Mouse (Mus musculus) embryonic facial prominence, embryonic 15.5 days (tissue): ENCODE data around the gene Ces1b. TPM values are rescaled to one million over a fixed set of nuclear protein-coding genes. Genes with fewer than 3 reads are reported as not detected.

Experiments used
- ATAC-seq: fragments of 200-750 bp; cut with Nextera tagmentation; 2 replicates; pipeline ENCODE4 v1.8.0; 2017; ENCODE audit warnings: low read depth, moderate TSS enrichment; ENCODE audit not compliant: insufficient number of reproducible peaks, low FRiP score, low TSS enrichment
- H3K27ac ChIP-seq: fragments of 300-500 bp; sonication (generic); replicated peaks from 2 replicates; pipeline ENCODE4 v1.5.1; 2015; ENCODE audit warnings: mild to moderate bottlenecking, inconsistent platforms
- H3K27me3 ChIP-seq: fragments of 300-500 bp; sonication (generic); 2 replicates; pipeline ENCODE4 v1.6.1; 2015; ENCODE audit warnings: inconsistent platforms
- H3K36me3 ChIP-seq: fragments of 300-500 bp; sonication (generic); 2 replicates; pipeline ENCODE4 v1.6.1; 2015; ENCODE audit warnings: mild to moderate bottlenecking, inconsistent platforms
- H3K4me1 ChIP-seq: fragments of 300-500 bp; sonication (generic); 2 replicates; pipeline ENCODE4 v1.6.1; 2015; ENCODE audit warnings: inconsistent platforms
- H3K4me2 ChIP-seq: fragments of 300-500 bp; sonication (generic); replicated peaks from 2 replicates; pipeline ENCODE4 v1.6.1; 2015; ENCODE audit warnings: mild to moderate bottlenecking, inconsistent platforms
- H3K4me3 ChIP-seq: fragments of 300-500 bp; sonication (generic); replicated peaks from 2 replicates; pipeline ENCODE4 v1.5.1; 2015; ENCODE audit warnings: mild to moderate bottlenecking, inconsistent platforms
- H3K9ac ChIP-seq: fragments of 300-500 bp; sonication (generic); 2 replicates; pipeline ENCODE4 v1.6.1; 2015; ENCODE audit warnings: inconsistent platforms
- H3K9me3 ChIP-seq: fragments of 300-500 bp; sonication (generic); replicated peaks from 2 replicates; pipeline ENCODE4 v1.6.1; 2016; ENCODE audit warnings: inconsistent platforms
- WGBS: fragments of 180-500 bp; shearing (Covaris S2); methylation state at CpG from one replicate; pipeline ENCODE4 v1.1.7; 2015; 5-methylcytosine and 5-hydroxymethylcytosine counted together
- polyA plus RNA-seq: library from polyadenylated mRNA; unstranded; fragments of >200 nt; fragmentation: Nextera tagmentation; extraction: Ambion mirVana; gene quantifications from 2 replicates; pipeline ENCODE4 v1.2.1, GENCODE M21; 2015

Gene Ces1b
- polyA plus RNA-seq, 1 experiment from 2014 or later = 0.29 TPM

GRCm38 (mm10) chr8:93010286-93010685 lies 69.5 kb downstream of the Ces1b start:
- ATAC-seq = no peak
- WGBS = 24% methylated on average over 5 of the region's 5 CpGs
- no peak overlapping the region for H3K4me2 ChIP-seq

More at GRCm38 (mm10) chr8:93010286-93010685, 69.5 kb downstream of the Ces1b start:
- H3K4me3 ChIP-seq = no peak overlapping the region
- H3K9ac ChIP-seq = no peak overlapping the region
- no peaks in the 10 kb centered on the region for H3K4me1 ChIP-seq
- H3K27ac ChIP-seq = no peak overlapping the region
- H3K9me3 ChIP-seq = no peaks in the 10 kb centered on the region
- no peaks in the 10 kb centered on the region for H3K27me3 ChIP-seq
- no peaks in the 10 kb centered on the region for H3K36me3 ChIP-seq

Other genes with a start within 250 kb of the Ces1b start
- 17.8 and 19.5 TPM in 2 replicates for gene Lpcat2, start 224.7 kb downstream of the Ces1b start, polyA plus RNA-seq
- 65.7 and 66.2 TPM in 2 replicates for gene Capns2, start 178.6 kb downstream of the Ces1b start, polyA plus RNA-seq
- gene Slc6a2, start 119.9 kb downstream of the Ces1b start, polyA plus RNA-seq = 1.4 and 1.7 TPM in 2 replicates
- 0.16 and 0.39 TPM in 2 replicates for gene Ces1a, start 31.8 kb downstream of the Ces1b start, polyA plus RNA-seq
- not detected in 2 replicates for gene Ces1c, start 51.3 kb upstream of the Ces1b start, polyA plus RNA-seq
- gene Ces1d, start 117.8 kb upstream of the Ces1b start, polyA plus RNA-seq = 6.2 and 11.1 TPM in 2 replicates
- 0.08 and 0.16 TPM in 2 replicates for gene Ces1e, start 149.6 kb upstream of the Ces1b start, polyA plus RNA-seq
- not detected in 2 replicates for gene Ces1f, start 199.7 kb upstream of the Ces1b start, polyA plus RNA-seq